ENCODE assay signal across 17 mouse cellular contexts in the genomic region with DNA sequence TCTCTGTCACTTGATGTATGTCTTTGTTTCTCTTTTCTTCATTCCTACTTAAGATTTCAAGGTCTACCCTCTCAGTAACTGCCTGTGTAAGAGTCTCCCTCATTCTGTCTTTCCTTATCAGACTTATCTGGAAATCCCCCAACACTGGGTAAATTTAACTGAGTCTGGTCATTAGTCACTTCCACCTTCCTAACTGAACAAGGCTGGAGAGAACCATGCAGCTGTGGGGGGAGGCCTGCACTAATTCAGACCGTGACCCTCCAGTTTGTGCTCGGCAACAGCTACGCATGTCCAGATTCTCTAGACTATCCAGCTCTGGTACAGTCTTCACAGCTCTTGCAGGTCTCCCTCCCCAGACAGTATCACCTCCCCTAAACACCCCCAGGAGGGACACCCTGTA.
DNase-seq lines count a peak whose midpoint lies in the region; ATAC-seq lines count a peak whose summit lies in the region.
"Had no signal": no experiment of that assay in that cellular context is flagged by ENCODE, and none has a peak within 500 bp of the region (broad histone marks: within the 10 kb centered on the region; RNA-seq: fewer than 3 reads in every experiment).

No protein-coding gene starts in this region.

- peaks cover 22% of the 10 kb centered on the region for H3K4me1 ChIP-seq in megakaryocyte, embryonic 14.5 days
- H3K4me1 ChIP-seq: forebrain, embryonic 13.5 days; hindbrain, embryonic 15.5 days had no signal

- no peak for ATAC-seq in megakaryocyte, adult 5-6 weeks (ENCODE audit: poor library complexity, severe bottlenecking)
- ATAC-seq: forebrain, embryonic 13.5 days; forebrain, postnatal 0 days; intestine, embryonic 16.5 days had no signal

- no peaks in the 10 kb centered on the region for H3K9me3 ChIP-seq in megakaryocyte, embryonic 14.5 days
- H3K9me3 ChIP-seq: embryonic facial prominence, embryonic 10.5 days; forebrain, embryonic 13.5 days; hindbrain, embryonic 15.5 days had no signal

- peak overlapping the region; percentile 69 for H3K4me3 ChIP-seq in megakaryocyte, embryonic 14.5 days (replicated peaks)
- H3K4me3 ChIP-seq: embryonic facial prominence, embryonic 10.5 days; forebrain, embryonic 13.5 days; hindbrain, embryonic 15.5 days had no signal

- peak; percentile 47 for DNase-seq in adrenal gland, adult 2 months
- DNase-seq in adrenal gland, adult 8-10 months = no peak
- peak; percentile 27 for DNase-seq in embryo, embryonic 10.5 days (ENCODE audit: low spot score)
- no peak for DNase-seq in embryo, embryonic 11 days
- no peak for DNase-seq in T-cell, adult 2 months (ENCODE audit: low spot score)
- DNase-seq: cerebellum, adult 2 months; cerebellum, postnatal 10 days; forebrain, postnatal 0 days; gastrocnemius, postnatal 14 days; heart, postnatal 36 days; kidney, adult 2 months had no signal

- H3K27me3 ChIP-seq in megakaryocyte, embryonic 14.5 days (replicated peaks) = no peaks in the 10 kb centered on the region
- H3K27me3 ChIP-seq: hindbrain, embryonic 15.5 days had no signal

- no peaks in the 10 kb centered on the region for H3K36me3 ChIP-seq in megakaryocyte, embryonic 14.5 days (replicated peaks; ENCODE audit: low read length)
- H3K36me3 ChIP-seq: embryonic facial prominence, embryonic 10.5 days; hindbrain, embryonic 15.5 days had no signal

Comparison
In these comparisons a context has a peak if more than half of its experiments do, and no peak if none do; other contexts are left out.
1. DNase-seq: peak in adrenal gland, adult 2 months (single experiment) and embryo, embryonic 10.5 days (single experiment); none in adrenal gland, adult 8-10 months (single experiment), embryo, embryonic 11 days (single experiment) and T-cell, adult 2 months (single experiment).